Mouse (Mus musculus) limb, embryonic 14.5 days (tissue): ENCODE measurements around the gene Fam222a. TPM values are rescaled to one million over a fixed set of nuclear protein-coding genes. Genes with fewer than 3 reads are reported as not detected.

ENCODE experiments used
- ATAC-seq: fragments of 200-750 bp; cut with Nextera tagmentation; 2 replicates; pipeline ENCODE4 v1.8.0; 2017; ENCODE audit warnings: low read depth, moderate number of reproducible peaks, moderate TSS enrichment; ENCODE audit not compliant: low FRiP score
- DNase-seq: peaks from one replicate; pipeline ENCODE4 v3.0.0-alpha.2; 2015; ENCODE audit warnings: low spot score
- H3K27ac ChIP-seq: fragments of 300-500 bp; sonication (generic); replicated peaks from 2 replicates; pipeline ENCODE4 v1.5.1; 2014; ENCODE audit warnings: low read depth, mild to moderate bottlenecking, low read length, moderate library complexity, mixed read lengths
- H3K27me3 ChIP-seq: fragments of 300-500 bp; sonication (generic); 2 replicates; pipeline ENCODE4 v1.6.1; 2014; ENCODE audit warnings: low read length, mixed read lengths; ENCODE audit not compliant: control insufficient read depth, insufficient read depth
- H3K36me3 ChIP-seq: fragments of 300-500 bp; sonication (generic); 2 replicates; pipeline ENCODE4 v1.6.1; 2014; ENCODE audit warnings: mild to moderate bottlenecking, low read length, moderate library complexity, mixed read lengths; ENCODE audit not compliant: control insufficient read depth, insufficient read depth
- H3K4me1 ChIP-seq: fragments of 300-500 bp; sonication (generic); 2 replicates; pipeline ENCODE4 v1.6.1; 2014; ENCODE audit warnings: antibody characterized with exemption, low read length, mixed read lengths; ENCODE audit not compliant: control insufficient read depth, insufficient read depth
- H3K4me2 ChIP-seq: fragments of 300-500 bp; sonication (generic); replicated peaks from 2 replicates; pipeline ENCODE4 v1.6.1; 2014; ENCODE audit warnings: low read depth, mild to moderate bottlenecking, low read length, moderate library complexity; ENCODE audit not compliant: severe bottlenecking
- H3K4me3 ChIP-seq: fragments of 300-500 bp; sonication (generic); replicated peaks from 2 replicates; pipeline ENCODE4 v1.5.1; 2014; ENCODE audit warnings: low read length
- H3K9ac ChIP-seq: fragments of 300-500 bp; sonication (generic); 2 replicates; pipeline ENCODE4 v1.6.1; 2014; ENCODE audit warnings: mild to moderate bottlenecking, low read depth, low read length, moderate library complexity; ENCODE audit not compliant: severe bottlenecking
- H3K9me3 ChIP-seq: fragments of 300-500 bp; sonication (generic); 2 replicates; pipeline ENCODE4 v1.6.1; 2016; ENCODE audit warnings: low read length; ENCODE audit not compliant: control insufficient read depth
- POLR2A ChIP-seq: fragments of 200-500 bp; IDR thresholded peaks from 2 replicates; pipeline ENCODE4 v1.8.0; 2012; ENCODE audit warnings: inconsistent platforms, mild to moderate bottlenecking, moderate library complexity, borderline replicate concordance; ENCODE audit not compliant: insufficient read depth, insufficient read length; ENCODE audit errors: extremely low read depth
- WGBS: fragments of 180-500 bp; shearing (Covaris S2); extraction: QIAGEN DNeasy Blood & Tissue Kit; methylation state at CpG from one replicate; pipeline ENCODE4 v1.1.7; 2014; 5-methylcytosine and 5-hydroxymethylcytosine counted together
- polyA plus RNA-seq, 2 experiments: library from polyadenylated mRNA; depleted of rRNA in 1 of 2; stranded (reverse) in 1 of 2; unstranded in 1 of 2; fragments of >200 nt; fragmentation: Nextera tagmentation in 1 of 2; extraction: Ambion mirVana in 1 of 2; gene quantifications; 2 replicates each; pipeline versions ENCODE4 v1.2.1 to v1.2.3; 2012 to 2014

Gene Fam222a
- polyA plus RNA-seq, 2 experiments: 1.1 to 1.5 TPM

GRCm38 (mm10) chr5:114570791-114571450 lies 3.1 kb downstream of the Fam222a start:
- no peak for TF ChIP-seq POLR2A
- peak overlapping the region; percentile 36 for H3K4me3 ChIP-seq
- H3K9me3 ChIP-seq: no peaks in the 10 kb centered on the region
- 8% methylated on average over 14 of the region's 14 CpGs for WGBS
- ATAC-seq: no peak
- H3K36me3 ChIP-seq: no peaks in the 10 kb centered on the region
- H3K4me2 ChIP-seq: peak overlapping the region; percentile 47
- peaks cover 32% of the 10 kb centered on the region for H3K27me3 ChIP-seq
- H3K4me1 ChIP-seq: peaks cover 27% of the 10 kb centered on the region
- H3K9ac ChIP-seq: peak overlapping the region; percentile 1; the same call in 1 of the 2 replicates
- no peak for DNase-seq
- no peak overlapping the region for H3K27ac ChIP-seq

DNA sequence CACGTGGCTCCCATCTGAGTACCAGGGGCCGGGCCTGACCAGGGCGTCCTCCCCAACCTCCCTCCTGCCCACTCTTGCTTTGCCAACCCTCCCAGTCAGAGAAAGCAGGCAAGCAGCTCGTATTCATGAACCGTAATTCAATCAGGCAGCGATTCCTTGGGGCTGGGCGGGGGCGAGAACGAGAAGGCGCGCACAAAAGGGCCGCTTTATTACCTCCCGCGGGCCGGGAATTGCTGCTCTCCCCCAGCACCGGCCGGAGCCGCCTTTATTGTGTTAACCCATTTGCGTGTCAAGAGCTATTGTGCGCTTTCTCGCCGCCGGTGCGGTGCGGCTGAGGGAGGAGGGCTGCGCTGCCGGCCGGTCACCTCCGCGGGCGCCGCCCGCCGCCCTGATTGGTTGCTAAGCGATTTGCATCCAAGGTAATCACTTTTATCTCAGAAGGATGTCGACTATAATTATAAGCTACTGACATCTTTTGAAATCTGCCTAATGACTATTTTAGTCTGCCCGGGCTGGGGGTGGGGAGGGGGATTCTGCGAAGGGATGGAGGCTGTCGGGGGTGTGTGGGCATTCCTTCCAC lies 3.7 kb downstream of the Fam222a start:
- Histone ChIP-seq H3K27me3 (peaks cover 32% of the 10 kb centered on the region), H3K4me3 (peak overlapping the region; percentile 36), H3K4me2 (peak overlapping the region; percentile 47), H3K27ac (no peak overlapping the region), H3K9ac (peak overlapping the region; percentile 1; the same call in 1 of the 2 replicates), H3K36me3 (no peaks in the 10 kb centered on the region), H3K9me3 (no peaks in the 10 kb centered on the region), H3K4me1 (peaks cover 27% of the 10 kb centered on the region)
- WGBS: under 1% methylated on average over 39 of the region's 39 CpGs
- DNase-seq: no peak
- no peak for ATAC-seq
- TF ChIP-seq POLR2A: no peak

DNA sequence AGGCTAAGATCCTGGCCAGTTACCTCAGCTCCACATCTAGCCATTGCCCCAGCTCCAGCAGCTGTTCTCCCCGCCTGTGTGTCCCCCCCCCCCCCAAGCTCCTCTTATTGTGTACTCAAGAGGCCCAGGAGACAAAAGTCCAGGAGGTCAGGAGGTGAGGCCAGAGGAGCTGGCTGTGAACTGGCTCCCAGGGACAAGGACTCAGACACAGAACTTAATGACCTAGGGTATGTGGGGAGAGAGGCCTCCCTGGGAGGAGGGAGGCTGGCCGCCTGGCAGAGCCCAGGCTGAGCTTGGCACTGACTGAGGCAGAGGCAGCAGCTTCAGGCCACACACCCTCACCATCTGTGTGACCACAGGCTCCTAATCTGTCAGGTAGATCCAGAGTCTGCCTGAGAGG lies 5.2 kb downstream of the Fam222a start:
- H3K9ac ChIP-seq: no peak overlapping the region
- peaks cover 32% of the 10 kb centered on the region for H3K27me3 ChIP-seq
- no peaks in the 10 kb centered on the region for H3K36me3 ChIP-seq
- H3K4me3 ChIP-seq: no peak overlapping the region
- no peak overlapping the region for H3K4me2 ChIP-seq
- peaks cover 23% of the 10 kb centered on the region for H3K4me1 ChIP-seq
- no peaks in the 10 kb centered on the region for H3K9me3 ChIP-seq
- DNase-seq (no peak), ATAC-seq (no peak)
- 38% methylated on average over 2 of the region's 2 CpGs for whole genome bisulfite sequencing
- H3K27ac ChIP-seq: no peak overlapping the region
- no peak for TF ChIP-seq POLR2A

- no peak overlapping the region for H3K4me2 ChIP-seq
- DNase-seq (no peak), ATAC-seq (no peak)
- no peaks in the 10 kb centered on the region for H3K36me3 ChIP-seq
- no peak overlapping the region for H3K27ac ChIP-seq
- WGBS: 55% methylated on average over 12 of the region's 12 CpGs
- H3K4me3 ChIP-seq: no peak overlapping the region
- no peak overlapping the region for H3K9ac ChIP-seq
- H3K27me3 ChIP-seq: peaks cover 27% of the 10 kb centered on the region
- peaks cover 14% of the 10 kb centered on the region for H3K4me1 ChIP-seq
- H3K9me3 ChIP-seq: no peaks in the 10 kb centered on the region
- no peak for TF ChIP-seq POLR2A
These were observed 6.3 kb downstream of the Fam222a start for GRCm38 (mm10) chr5:114573920-114574628.

DNA sequence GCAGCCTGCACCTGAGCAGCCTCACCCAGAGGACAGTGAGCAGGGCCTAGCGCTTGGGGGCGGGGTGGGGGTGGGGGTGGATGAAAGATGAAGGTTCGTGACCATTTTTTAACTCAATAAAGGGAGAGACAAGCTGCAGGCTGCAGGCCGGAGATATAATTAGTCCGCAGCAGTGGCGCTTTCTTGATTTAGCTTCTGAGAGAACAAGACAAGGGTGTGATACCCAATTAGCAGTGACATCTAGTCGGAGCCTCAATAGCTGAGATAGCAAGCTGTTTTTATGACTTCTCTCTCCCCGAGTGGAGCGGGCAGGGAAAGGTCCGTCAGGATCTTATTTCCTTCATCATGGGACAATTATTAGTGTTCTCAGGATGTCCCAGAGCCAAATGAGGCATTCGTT lies 7.2 kb downstream of the Fam222a start:
- Histone ChIP-seq H3K4me2 (no peak overlapping the region), H3K27me3 (peaks cover 23% of the 10 kb centered on the region), H3K9ac (no peak overlapping the region), H3K4me1 (peaks cover 5% of the 10 kb centered on the region), H3K9me3 (no peaks in the 10 kb centered on the region), H3K36me3 (no peaks in the 10 kb centered on the region), H3K27ac (no peak overlapping the region), H3K4me3 (no peak overlapping the region)
- no peak for DNase-seq
- WGBS: 34% methylated on average over 11 of the region's 11 CpGs
- no peak for ATAC-seq
- TF ChIP-seq POLR2A: no peak
